Mouse (Mus musculus) C2C12 (cell line): ENCODE results near the gene Gmnn.

Experiments
- CEBPB ChIP-seq: IDR thresholded peaks from one replicate; pipeline ENCODE4 v1.6.1; 2011; ENCODE audit warnings: low read depth, mild to moderate bottlenecking, control low read depth, moderate library complexity
- CTCF ChIP-seq: IDR thresholded peaks from one replicate; pipeline ENCODE4 v1.5.1; 2011; ENCODE audit not compliant: control insufficient read depth, insufficient read depth, insufficient read length
- FOSL1 ChIP-seq: IDR thresholded peaks from one replicate; pipeline ENCODE4 v1.8.0; 2011; ENCODE audit warnings: mild to moderate bottlenecking, low read length; ENCODE audit not compliant: poor library complexity, insufficient read depth, severe bottlenecking
- MAX ChIP-seq: IDR thresholded peaks from one replicate; pipeline ENCODE4 v1.6.1; 2011; ENCODE audit warnings: mild to moderate bottlenecking, control low read depth
- MYOD1 ChIP-seq: IDR thresholded peaks from one replicate; pipeline ENCODE4 v1.6.1; 2011; ENCODE audit warnings: low read depth; ENCODE audit not compliant: control insufficient read depth, insufficient read length
- MYOG ChIP-seq: IDR thresholded peaks from one replicate; pipeline ENCODE4 v1.6.1; 2011; ENCODE audit not compliant: control insufficient read depth, insufficient read length; ENCODE audit errors: extremely low read depth

- TF ChIP-seq CTCF: no peak
- TF ChIP-seq CEBPB: no peak
- TF ChIP-seq FOSL1: no peak
- TF ChIP-seq MAX: no peak
- TF ChIP-seq MYOG: no peak
- no peak for TF ChIP-seq MYOD1
Observed at GRCm38 (mm10) chr13:24714360-24714885, 47.3 kb downstream of the Gmnn start.
